Comparison of ENCODE assay signal across 8 mouse cellular contexts in the genomic region with DNA sequence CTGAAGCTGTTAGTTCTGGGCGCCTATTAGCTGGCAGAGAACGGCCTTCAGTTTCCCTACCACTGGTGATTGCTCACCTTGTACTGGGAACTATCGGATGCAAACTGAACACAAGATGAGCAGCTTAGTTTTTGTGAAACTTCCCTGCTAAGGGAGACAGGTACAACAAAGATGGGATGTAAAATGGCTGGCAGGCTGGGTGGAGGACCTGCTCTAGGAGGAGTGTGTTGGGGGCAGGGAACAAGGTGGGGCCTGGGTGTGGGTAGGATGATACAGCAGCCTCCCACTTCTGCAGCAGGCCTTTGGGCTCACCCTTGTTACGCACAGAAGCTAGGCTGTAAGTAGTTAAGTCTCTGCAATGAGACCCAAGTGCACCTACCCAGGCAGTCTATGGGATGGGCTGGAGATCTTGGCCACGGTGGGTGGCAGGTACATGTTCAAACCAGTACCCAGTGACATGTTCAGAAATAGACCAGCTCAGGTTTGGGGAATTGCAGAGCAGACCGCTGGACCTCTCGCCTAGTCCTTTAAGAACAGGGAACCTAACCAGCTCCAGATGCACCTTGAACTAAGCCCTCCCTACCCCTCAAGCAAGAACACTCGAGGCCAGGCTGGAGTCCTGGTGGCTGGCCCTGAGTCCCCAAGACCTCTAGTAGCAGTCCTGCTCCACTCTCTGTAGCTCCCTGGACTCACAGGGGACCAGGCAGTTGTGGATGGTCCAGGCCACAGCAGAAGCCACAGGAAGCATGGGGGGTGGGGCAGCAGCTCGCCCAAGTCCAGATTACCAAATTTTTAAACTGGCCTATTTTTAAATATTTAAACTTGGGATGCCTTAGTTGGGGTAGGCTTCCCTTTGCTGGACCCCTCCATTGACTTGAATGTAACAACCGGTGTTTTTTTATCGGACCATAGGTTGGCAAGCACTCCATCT. TPM values are rescaled to one million over a fixed set of nuclear protein-coding genes. Genes with fewer than 3 reads are reported as not detected.
DNase-seq lines count a peak whose midpoint lies in the region; ATAC-seq and TF ChIP-seq lines count a peak whose summit lies in the region.
"Had no signal": no experiment of that assay in that cellular context is flagged by ENCODE, and none has a peak within 500 bp of the region (broad histone marks: within the 10 kb centered on the region; RNA-seq: fewer than 3 reads in every experiment).

No protein-coding gene starts in this region.

- H3K27me3 ChIP-seq in lung, embryonic 14.5 days (ENCODE audit: insufficient read depth, low read length): no peaks in the 10 kb centered on the region
- no peaks in the 10 kb centered on the region for H3K27me3 ChIP-seq in heart, embryonic 13.5 days (replicated peaks)
- no peaks in the 10 kb centered on the region for H3K27me3 ChIP-seq in liver, embryonic 13.5 days

- peaks cover 45% of the 10 kb centered on the region for H3K36me3 ChIP-seq in lung, embryonic 14.5 days (ENCODE audit: insufficient read depth)
- H3K36me3 ChIP-seq in heart, embryonic 13.5 days: peaks cover 49% of the 10 kb centered on the region
- peaks cover 59% of the 10 kb centered on the region for H3K36me3 ChIP-seq in liver, embryonic 13.5 days

- TF ChIP-seq CTCF in lung, embryonic 14.5 days (IDR thresholded peaks at IDR 0.05; ENCODE audit: low read depth): no peak

- peak overlapping the region; percentile 94; the same call in 1 of the 2 replicates for H3K4me2 ChIP-seq in lung, embryonic 14.5 days
- peak overlapping the region; percentile 90 for H3K4me2 ChIP-seq in heart, embryonic 13.5 days
- peak overlapping the region; percentile 94 for H3K4me2 ChIP-seq in liver, embryonic 13.5 days

- H3K4me3 ChIP-seq in lung, embryonic 14.5 days (ENCODE audit: low read depth, low read length): peak overlapping the region; percentile 91
- peak overlapping the region; percentile 100 for H3K4me3 ChIP-seq in heart, embryonic 13.5 days
- peak overlapping the region; percentile 79 for H3K4me3 ChIP-seq in liver, embryonic 13.5 days (replicated peaks)

- H3K4me1 ChIP-seq in lung, embryonic 14.5 days (ENCODE audit: insufficient read depth): peaks cover 8% of the 10 kb centered on the region
- H3K4me1 ChIP-seq in heart, embryonic 13.5 days: peaks cover 53% of the 10 kb centered on the region
- peaks cover 78% of the 10 kb centered on the region for H3K4me1 ChIP-seq in liver, embryonic 13.5 days (replicated peaks)

- 48% methylated on average over 11 of the region's 11 CpGs for WGBS in lung, embryonic 14.5 days
- WGBS in heart, embryonic 13.5 days: 54% methylated on average over 11 of the region's 11 CpGs
- 40% methylated on average over 11 of the region's 11 CpGs for WGBS in liver, embryonic 13.5 days (ENCODE audit: insufficient replicate concordance)

- no peak for ATAC-seq in lung, embryonic 14.5 days (ENCODE audit: insufficient read depth)
- ATAC-seq in heart, embryonic 13.5 days (ENCODE audit: extremely low read depth, insufficient number of reproducible peaks, low FRiP score, low TSS enrichment): no peak
- peak; percentile 79 for ATAC-seq in liver, embryonic 13.5 days (ENCODE audit: low read depth)

- no peak for DNase-seq in lung, embryonic 14.5 days
- DNase-seq in lung, postnatal 25 days (ENCODE audit: low spot score): no peak
- peak; percentile 73 for DNase-seq in c-Kit-negative CD71-positive TER-119-positive erythroid progenitor cells, embryonic 14.5 days (ENCODE audit: low read depth, low spot score)
- DNase-seq in liver, embryonic 13.5 days: peak; percentile 80
- peak; percentile 71 to 81 for DNase-seq in spleen, postnatal 4 days (ENCODE audit: low spot score in 2 of 2)
- no peak for DNase-seq in urinary bladder, postnatal 14 days (ENCODE audit: low spot score)

- peak overlapping the region; percentile 98 for H3K27ac ChIP-seq in lung, embryonic 14.5 days (ENCODE audit: low read depth)
- peak overlapping the region; percentile 100 for H3K27ac ChIP-seq in heart, embryonic 13.5 days (replicated peaks)
- H3K27ac ChIP-seq in liver, embryonic 13.5 days: peak overlapping the region; percentile 99

- H3K9me3 ChIP-seq in lung, embryonic 14.5 days (ENCODE audit: low read depth, low read length): no peaks in the 10 kb centered on the region
- H3K9me3 ChIP-seq in heart, embryonic 13.5 days: no peaks in the 10 kb centered on the region
- no peaks in the 10 kb centered on the region for H3K9me3 ChIP-seq in liver, embryonic 13.5 days (replicated peaks)

- H3K9ac ChIP-seq in lung, embryonic 14.5 days: peak overlapping the region; percentile 13; the same call in 1 of the 2 replicates
- H3K9ac ChIP-seq in heart, embryonic 13.5 days: peak overlapping the region; percentile 100
- H3K9ac ChIP-seq in liver, embryonic 13.5 days: peak overlapping the region; percentile 99

RNA-seq across cellular contexts. Expression of gene Atf4, which starts 3.5 kb away (rescaled TPM):
- polyA plus RNA-seq in lung, embryonic 14.5 days (2014; fragmentation: Nextera tagmentation; extraction: Ambion mirVana): 115 and 136 TPM in 2 replicates
- 74.9 and 83.4 TPM in 2 replicates for polyA plus RNA-seq in heart, embryonic 13.5 days (2015; fragmentation: Nextera tagmentation; extraction: Ambion mirVana)
- polyA plus RNA-seq in liver, embryonic 13.5 days (2015; fragmentation: Nextera tagmentation; extraction: Ambion mirVana): 138 and 152 TPM in 2 replicates

RNA-seq across cellular contexts. Expression of gene Rps19bp1, which starts 5.6 kb away (rescaled TPM):
- polyA plus RNA-seq in lung, embryonic 14.5 days (2014; fragmentation: Nextera tagmentation; extraction: Ambion mirVana): 56.4 and 61.0 TPM in 2 replicates
- 39.0 and 39.7 TPM in 2 replicates for polyA plus RNA-seq in heart, embryonic 13.5 days (2015; fragmentation: Nextera tagmentation; extraction: Ambion mirVana)
- polyA plus RNA-seq in liver, embryonic 13.5 days (2015; fragmentation: Nextera tagmentation; extraction: Ambion mirVana): 39.6 and 41.9 TPM in 2 replicates

RNA-seq across cellular contexts. Expression of gene AC140267.1, which starts 22.9 kb away (rescaled TPM):
- polyA plus RNA-seq in lung, embryonic 14.5 days (2014; fragmentation: Nextera tagmentation; extraction: Ambion mirVana): not detected in 2 replicates
- not detected in 2 replicates for polyA plus RNA-seq in heart, embryonic 13.5 days (2015; fragmentation: Nextera tagmentation; extraction: Ambion mirVana)
- not detected in 2 replicates for polyA plus RNA-seq in liver, embryonic 13.5 days (2015; fragmentation: Nextera tagmentation; extraction: Ambion mirVana)
- polyA plus RNA-seq: gonadal fat pad, adult 2 months had no signal

RNA-seq across cellular contexts. Expression of gene Mief1, which starts 24.7 kb away (rescaled TPM):
- polyA plus RNA-seq in lung, embryonic 14.5 days (2014; fragmentation: Nextera tagmentation; extraction: Ambion mirVana): 31.7 and 32.9 TPM in 2 replicates
- polyA plus RNA-seq in heart, embryonic 13.5 days (2015; fragmentation: Nextera tagmentation; extraction: Ambion mirVana): 25.5 and 25.9 TPM in 2 replicates
- 18.4 and 21.5 TPM in 2 replicates for polyA plus RNA-seq in liver, embryonic 13.5 days (2015; fragmentation: Nextera tagmentation; extraction: Ambion mirVana)

RNA-seq across cellular contexts. Expression of gene Cacna1i, which starts 28.5 kb away (rescaled TPM):
- not detected in 2 replicates for polyA plus RNA-seq in lung, embryonic 14.5 days (2014; fragmentation: Nextera tagmentation; extraction: Ambion mirVana)
- not detected in 2 replicates for polyA plus RNA-seq in heart, embryonic 13.5 days (2015; fragmentation: Nextera tagmentation; extraction: Ambion mirVana)
- not detected in 2 replicates for polyA plus RNA-seq in liver, embryonic 13.5 days (2015; fragmentation: Nextera tagmentation; extraction: Ambion mirVana)

Comparison
In these comparisons a context has a peak if more than half of its experiments do, and no peak if none do; other contexts are left out.
1. DNase-seq: peak in c-Kit-negative CD71-positive TER-119-positive erythroid progenitor cells, embryonic 14.5 days (single experiment), liver, embryonic 13.5 days (single experiment) and spleen, postnatal 4 days (2 of 2); none in lung, embryonic 14.5 days (single experiment), lung, postnatal 25 days (single experiment) and urinary bladder, postnatal 14 days (single experiment).
2. H3K9ac ChIP-seq: peak in every context shown above with its lines; median percentile 100 in heart, embryonic 13.5 days; 99 in liver, embryonic 13.5 days; 13 in lung, embryonic 14.5 days.
3. Peak in every context shown above with its lines, with median percentiles within 50 percentile points of each other: H3K27ac ChIP-seq, H3K4me2 ChIP-seq and H3K4me3 ChIP-seq.